Comparison of ENCODE assay signal across 25 mouse cellular contexts in genomic region chr19:8585899-8586298, GRCm38 (mm10). TPM values are rescaled to one million over a fixed set of nuclear protein-coding genes. Genes with fewer than 3 reads are reported as not detected.
"Had no signal": no experiment of that assay in that cellular context is flagged by ENCODE, and none has a peak within 500 bp of the region (broad histone marks: within the 10 kb centered on the region; RNA-seq: fewer than 3 reads in every experiment).

No protein-coding gene starts in this region.

- H3K9me3 ChIP-seq: limb, embryonic 12.5 days; limb, embryonic 15.5 days; midbrain, embryonic 13.5 days; neural tube, embryonic 13.5 days had no signal

- DNase-seq: kidney, adult 2 months; kidney, postnatal 25 days; liver, postnatal 0 days; lung, embryonic 14.5 days; thymus, adult 18-20 months; thymus, postnatal 36 days had no signal

- H3K4me1 ChIP-seq: limb, embryonic 15.5 days; neural tube, embryonic 13.5 days had no signal

- H3K27me3 ChIP-seq: limb, embryonic 12.5 days; limb, embryonic 15.5 days; midbrain, embryonic 13.5 days; neural tube, embryonic 13.5 days had no signal

- H3K4me2 ChIP-seq: limb, embryonic 12.5 days; limb, embryonic 15.5 days; liver, embryonic 11.5 days; lung, embryonic 14.5 days; midbrain, embryonic 13.5 days; neural tube, embryonic 13.5 days had no signal

- H3K4me3 ChIP-seq: limb, embryonic 12.5 days; limb, embryonic 15.5 days; midbrain, embryonic 13.5 days; myocyte; neural tube, embryonic 13.5 days had no signal

- H3K27ac ChIP-seq: kidney, postnatal 0 days; limb, embryonic 12.5 days; limb, embryonic 15.5 days; liver, embryonic 14.5 days; macrophage; midbrain, embryonic 13.5 days; neural tube, embryonic 13.5 days had no signal

- H3K9ac ChIP-seq: limb, embryonic 12.5 days; limb, embryonic 15.5 days; liver, embryonic 14.5 days; liver, postnatal 0 days; lung, embryonic 14.5 days; midbrain, embryonic 13.5 days; neural tube, embryonic 13.5 days had no signal

- H3K36me3 ChIP-seq: limb, embryonic 12.5 days; limb, embryonic 15.5 days; midbrain, embryonic 13.5 days; neural tube, embryonic 13.5 days had no signal

- ATAC-seq: intestine, postnatal 0 days; liver, postnatal 0 days; lung, postnatal 0 days; midbrain, embryonic 13.5 days had no signal

RNA-seq across cellular contexts. Expression of gene Slc22a8, which starts 5.2 kb away (rescaled TPM):
- total RNA-seq: megakaryocyte, adult 5-6 weeks; monocyte, adult 5-6 weeks; neutrophil, adult 5-6 weeks had no signal
- polyA plus RNA-seq: large intestine, adult 2 months; limb, embryonic 12.5 days; lung, embryonic 14.5 days; macrophage; myocyte; small intestine, adult 2 months; urinary bladder, adult 2 months had no signal

RNA-seq across cellular contexts. Expression of gene Slc22a6, which starts 31.9 kb away (rescaled TPM):
- total RNA-seq: megakaryocyte, adult 5-6 weeks; monocyte, adult 5-6 weeks; neutrophil, adult 5-6 weeks had no signal
- polyA plus RNA-seq: large intestine, adult 2 months; limb, embryonic 12.5 days; liver, embryonic 11.5 days; liver, postnatal 0 days; lung, embryonic 14.5 days; lung, postnatal 0 days; macrophage; myocyte; small intestine, adult 2 months; stomach, embryonic 16.5 days; testis, adult 2 months; urinary bladder, adult 2 months had no signal
